Mouse (Mus musculus) stomach, embryonic 15.5 days (tissue): ENCODE results near the gene Plekhg1. TPM values are rescaled to one million over a fixed set of nuclear protein-coding genes. Genes with fewer than 3 reads are reported as not detected.

Source experiments
- ATAC-seq: fragments of 200-750 bp; cut with Nextera tagmentation; 2 replicates; pipeline ENCODE4 v1.8.0; 2017; ENCODE audit warnings: low read depth, moderate number of reproducible peaks, moderate TSS enrichment; ENCODE audit not compliant: insufficient read depth, low FRiP score
- H3K27ac ChIP-seq: fragments of 300-500 bp; sonication (generic); 2 replicates; pipeline ENCODE4 v1.5.1; 2015; ENCODE audit warnings: mild to moderate bottlenecking, inconsistent platforms
- H3K27me3 ChIP-seq: fragments of 300-500 bp; sonication (generic); replicated peaks from 2 replicates; pipeline ENCODE4 v1.6.1; 2015; ENCODE audit warnings: inconsistent platforms
- H3K36me3 ChIP-seq: fragments of 300-500 bp; sonication (generic); 2 replicates; pipeline ENCODE4 v1.6.1; 2015; ENCODE audit warnings: inconsistent platforms
- H3K4me1 ChIP-seq: fragments of 300-500 bp; sonication (generic); 2 replicates; pipeline ENCODE4 v1.6.1; 2015; ENCODE audit warnings: inconsistent platforms
- H3K4me2 ChIP-seq: fragments of 300-500 bp; sonication (generic); 2 replicates; pipeline ENCODE4 v1.6.1; 2015; ENCODE audit warnings: mild to moderate bottlenecking, inconsistent platforms
- H3K4me3 ChIP-seq: fragments of 300-500 bp; sonication (generic); replicated peaks from 2 replicates; pipeline ENCODE4 v1.5.1; 2015; ENCODE audit warnings: inconsistent platforms
- H3K9ac ChIP-seq: fragments of 300-500 bp; sonication (generic); 2 replicates; pipeline ENCODE4 v1.6.1; 2015; ENCODE audit warnings: inconsistent platforms
- H3K9me3 ChIP-seq: fragments of 300-500 bp; sonication (generic); 2 replicates; pipeline ENCODE4 v1.6.1; 2016; ENCODE audit warnings: inconsistent platforms
- WGBS: fragments of 180-500 bp; shearing (Covaris S2); methylation state at CpG from one replicate; pipeline ENCODE4 v1.1.7; 2015; 5-methylcytosine and 5-hydroxymethylcytosine counted together
- polyA plus RNA-seq: library from polyadenylated mRNA; unstranded; fragments of >200 nt; fragmentation: Nextera tagmentation; extraction: Ambion mirVana; gene quantifications from 2 replicates; pipeline ENCODE4 v1.2.1, GENCODE M21; 2015

Plekhg1 gene
- polyA plus RNA-seq, 1 experiment from 2014 or later, result 9.2 TPM

DNA sequence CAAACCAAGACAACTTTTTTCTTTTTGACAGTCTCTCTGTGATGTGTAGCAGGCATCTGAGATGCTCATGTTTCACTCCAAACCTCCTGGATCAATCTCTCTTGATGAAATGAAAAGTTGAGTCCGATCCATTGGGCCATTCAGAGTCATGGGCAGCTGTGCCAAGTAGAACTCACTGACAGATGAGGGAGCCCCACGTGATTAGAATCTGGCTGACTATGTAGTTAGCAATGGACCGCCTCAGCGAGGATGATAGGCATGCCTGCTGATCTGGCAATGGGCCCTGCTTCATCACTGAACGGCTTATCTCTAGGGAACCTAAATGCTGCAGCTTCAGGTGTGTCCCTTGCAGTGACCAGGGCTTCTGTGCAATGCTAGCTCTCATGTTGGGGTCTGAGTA is 3.7 kb downstream of the Plekhg1 start:
- H3K4me3 ChIP-seq, result no peak overlapping the region
- peaks cover 7% of the 10 kb centered on the region; the same call in 1 of the 2 replicates for H3K4me1 ChIP-seq
- no peak overlapping the region for H3K27ac ChIP-seq
- H3K36me3 ChIP-seq, result no peaks in the 10 kb centered on the region
- WGBS, result 78% methylated on average over 5 of the region's 5 CpGs
- ATAC-seq, result no peak
- H3K4me2 ChIP-seq, result no peak overlapping the region
- no peak overlapping the region for H3K9ac ChIP-seq
- no peaks in the 10 kb centered on the region for H3K27me3 ChIP-seq
- H3K9me3 ChIP-seq, result no peaks in the 10 kb centered on the region

- no peak overlapping the region for H3K27ac ChIP-seq
- no peaks in the 10 kb centered on the region for H3K27me3 ChIP-seq
- 0 out of 2 replicates have a peak, but pooled peaks cover 2% of the 10 kb centered on the region for H3K4me1 ChIP-seq
- no peak overlapping the region for H3K4me2 ChIP-seq
- H3K9me3 ChIP-seq, result no peaks in the 10 kb centered on the region
- 39% methylated on average over 3 of the region's 3 CpGs for WGBS
- no peak overlapping the region for H3K9ac ChIP-seq
- no peak for ATAC-seq
- H3K4me3 ChIP-seq, result no peak overlapping the region
- H3K36me3 ChIP-seq, result no peaks in the 10 kb centered on the region
Observed at GRCm38 (mm10) chr10:3746794-3747518, 6.8 kb downstream of the Plekhg1 start.

GRCm38 (mm10) chr10:3749580-3749979 is 9.4 kb downstream of the Plekhg1 start:
- Histone ChIP-seq H3K4me2 (no peak overlapping the region), H3K27ac (no peak overlapping the region), H3K36me3 (no peaks in the 10 kb centered on the region), H3K9me3 (no peaks in the 10 kb centered on the region), H3K4me3 (no peak overlapping the region), H3K27me3 (no peaks in the 10 kb centered on the region), H3K4me1 (0 out of 2 replicates have a peak, but pooled peaks cover 2% of the 10 kb centered on the region), H3K9ac (no peak overlapping the region)
- 76% methylated on average over 1 of the region's 1 CpGs for WGBS
- no peak for ATAC-seq

DNA sequence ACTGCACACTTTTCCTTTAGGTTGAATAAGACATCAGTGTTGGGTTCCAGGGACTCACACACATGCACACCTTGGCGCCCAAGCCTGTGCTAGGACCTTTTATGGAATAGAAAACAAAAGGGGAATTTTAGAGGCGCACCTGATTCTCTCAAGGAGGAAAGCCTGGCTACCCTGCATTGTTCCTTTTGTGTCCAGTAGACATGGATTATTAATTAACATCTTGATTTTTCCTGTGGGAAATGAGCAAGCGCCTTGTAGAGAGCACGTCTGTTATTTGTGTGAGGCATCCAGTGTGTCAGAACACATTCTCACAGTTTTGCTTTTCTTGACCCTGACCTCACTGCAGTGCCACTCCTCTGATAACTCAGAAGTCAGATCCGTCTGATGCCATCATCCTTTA is 21.8 kb downstream of the Plekhg1 start:
- Histone ChIP-seq H3K4me1 (no peaks in the 10 kb centered on the region), H3K27ac (no peak overlapping the region), H3K4me2 (no peak overlapping the region), H3K27me3 (no peaks in the 10 kb centered on the region), H3K9ac (no peak overlapping the region), H3K36me3 (no peaks in the 10 kb centered on the region), H3K4me3 (no peak overlapping the region), H3K9me3 (no peaks in the 10 kb centered on the region)
- WGBS, result 61% methylated on average over 5 of the region's 5 CpGs
- no peak for ATAC-seq

- no peak for ATAC-seq
- Histone ChIP-seq H3K9me3 (no peaks in the 10 kb centered on the region), H3K9ac (no peak overlapping the region), H3K4me2 (no peak overlapping the region), H3K4me3 (no peak overlapping the region), H3K27ac (no peak overlapping the region), H3K4me1 (no peaks in the 10 kb centered on the region), H3K27me3 (no peaks in the 10 kb centered on the region), H3K36me3 (no peaks in the 10 kb centered on the region)
- 65% methylated on average over 3 of the region's 3 CpGs for WGBS
Observed at GRCm38 (mm10) chr10:3763199-3763598, 23.0 kb downstream of the Plekhg1 start.

GRCm38 (mm10) chr10:3769131-3769530 is 29.0 kb downstream of the Plekhg1 start:
- no peak overlapping the region for H3K4me2 ChIP-seq
- 54% methylated on average over 5 of the region's 5 CpGs for WGBS
- no peak; the same call in 1 of the 2 replicates for ATAC-seq

GRCm38 (mm10) chr10:3774330-3774729 is 34.2 kb downstream of the Plekhg1 start:
- H3K4me1 ChIP-seq, result no peaks in the 10 kb centered on the region
- no peaks in the 10 kb centered on the region for H3K27me3 ChIP-seq
- H3K9me3 ChIP-seq, result no peaks in the 10 kb centered on the region
- no peak overlapping the region for H3K4me2 ChIP-seq
- H3K36me3 ChIP-seq, result no peaks in the 10 kb centered on the region
- WGBS, result 65% methylated on average over 2 of the region's 2 CpGs
- no peak overlapping the region for H3K27ac ChIP-seq
- no peak overlapping the region for H3K4me3 ChIP-seq
- ATAC-seq, result no peak
- no peak overlapping the region for H3K9ac ChIP-seq

More at GRCm38 (mm10) chr10:3769131-3769530, 29.0 kb downstream of the Plekhg1 start:
- no peaks in the 10 kb centered on the region for H3K36me3 ChIP-seq
- H3K4me1 ChIP-seq, result no peaks in the 10 kb centered on the region
- no peak overlapping the region for H3K9ac ChIP-seq
- H3K27me3 ChIP-seq, result no peaks in the 10 kb centered on the region
- H3K9me3 ChIP-seq, result no peaks in the 10 kb centered on the region
- H3K27ac ChIP-seq, result 0 out of 2 replicates have a peak overlapping the region, but pooled peaks have one; percentile 21
- H3K4me3 ChIP-seq, result no peak overlapping the region

DNA sequence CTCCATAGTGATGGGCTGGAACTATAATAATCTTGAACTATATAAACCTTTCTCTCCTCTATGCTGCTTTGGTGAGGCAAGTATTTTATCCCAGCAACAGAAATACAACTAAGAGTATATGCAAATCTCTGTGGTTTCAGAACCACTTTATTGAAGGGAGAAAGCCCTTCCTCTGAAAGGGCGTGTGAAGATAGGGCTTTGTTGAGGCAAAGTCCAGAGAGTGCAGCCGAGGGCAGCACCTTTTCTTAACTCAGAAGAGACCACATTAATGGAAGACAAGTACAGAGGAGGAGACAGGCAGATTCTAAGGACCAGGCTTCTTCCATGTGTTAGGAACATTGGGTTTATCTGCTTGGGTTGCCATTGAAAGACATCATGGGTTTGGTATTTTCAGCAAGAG is 36.6 kb downstream of the Plekhg1 start:
- Histone ChIP-seq H3K4me2 (no peak overlapping the region), H3K27ac (no peak overlapping the region), H3K4me3 (no peak overlapping the region), H3K27me3 (no peaks in the 10 kb centered on the region), H3K4me1 (no peaks in the 10 kb centered on the region), H3K36me3 (no peaks in the 10 kb centered on the region), H3K9me3 (no peaks in the 10 kb centered on the region), H3K9ac (no peak overlapping the region)
- no peak for ATAC-seq
- 81% methylated on average over 2 of the region's 2 CpGs for WGBS

GRCm38 (mm10) chr10:3785362-3785761 is 45.2 kb downstream of the Plekhg1 start:
- no peak overlapping the region for H3K9ac ChIP-seq
- no peak overlapping the region for H3K27ac ChIP-seq
- H3K4me2 ChIP-seq, result no peak overlapping the region
- H3K4me1 ChIP-seq, result no peaks in the 10 kb centered on the region
- H3K4me3 ChIP-seq, result no peak overlapping the region
- no peaks in the 10 kb centered on the region for H3K9me3 ChIP-seq
- H3K36me3 ChIP-seq, result no peaks in the 10 kb centered on the region
- ATAC-seq, result no peak
- no peaks in the 10 kb centered on the region for H3K27me3 ChIP-seq
- 76% methylated on average over 4 of the region's 4 CpGs for WGBS

DNA sequence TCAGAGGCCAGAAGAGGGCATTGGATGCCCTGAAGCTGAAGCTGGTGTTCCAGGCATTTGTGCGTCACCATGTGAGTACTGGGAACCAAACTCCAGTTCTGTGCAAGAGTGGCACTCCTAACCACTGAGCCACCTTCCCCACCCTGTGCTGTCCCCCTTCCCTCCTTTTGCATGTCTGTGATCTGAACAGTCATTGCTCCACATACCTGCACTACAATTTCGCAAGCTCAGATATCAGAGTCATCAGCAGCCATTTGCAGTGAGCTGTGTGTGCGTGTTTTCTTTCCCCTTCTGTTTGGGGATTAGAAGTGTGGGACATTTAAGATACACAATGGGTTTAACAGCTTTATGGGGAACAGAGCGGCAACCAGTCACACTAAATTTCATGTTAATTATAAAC is 46.4 kb downstream of the Plekhg1 start:
- WGBS, result 80% methylated on average over 4 of the region's 4 CpGs
- no peak overlapping the region for H3K27ac ChIP-seq
- no peaks in the 10 kb centered on the region for H3K27me3 ChIP-seq
- no peaks in the 10 kb centered on the region for H3K4me1 ChIP-seq
- no peak overlapping the region for H3K4me2 ChIP-seq
- H3K4me3 ChIP-seq, result no peak overlapping the region
- no peak for ATAC-seq
- no peaks in the 10 kb centered on the region for H3K36me3 ChIP-seq
- H3K9me3 ChIP-seq, result no peaks in the 10 kb centered on the region
- no peak overlapping the region for H3K9ac ChIP-seq

- H3K4me2 ChIP-seq, result no peak overlapping the region
- H3K36me3 ChIP-seq, result no peaks in the 10 kb centered on the region
- ATAC-seq, result no peak
- 37% methylated on average over 5 of the region's 5 CpGs for WGBS
- no peak overlapping the region for H3K4me3 ChIP-seq
- no peak overlapping the region for H3K27ac ChIP-seq
- no peak overlapping the region for H3K9ac ChIP-seq
- no peaks in the 10 kb centered on the region for H3K27me3 ChIP-seq
- no peaks in the 10 kb centered on the region for H3K4me1 ChIP-seq
- no peaks in the 10 kb centered on the region for H3K9me3 ChIP-seq
Observed at GRCm38 (mm10) chr10:3787006-3787405, 46.8 kb downstream of the Plekhg1 start.

GRCm38 (mm10) chr10:3793825-3794224 is 53.7 kb downstream of the Plekhg1 start:
- no peak overlapping the region for H3K4me2 ChIP-seq
- no peaks in the 10 kb centered on the region for H3K4me1 ChIP-seq
- no peaks in the 10 kb centered on the region for H3K36me3 ChIP-seq
- H3K27ac ChIP-seq, result no peak overlapping the region
- 42% methylated on average over 3 of the region's 3 CpGs for WGBS
- no peak overlapping the region for H3K9ac ChIP-seq
- ATAC-seq, result no peak
- no peaks in the 10 kb centered on the region for H3K9me3 ChIP-seq
- no peaks in the 10 kb centered on the region for H3K27me3 ChIP-seq
- H3K4me3 ChIP-seq, result no peak overlapping the region

DNA sequence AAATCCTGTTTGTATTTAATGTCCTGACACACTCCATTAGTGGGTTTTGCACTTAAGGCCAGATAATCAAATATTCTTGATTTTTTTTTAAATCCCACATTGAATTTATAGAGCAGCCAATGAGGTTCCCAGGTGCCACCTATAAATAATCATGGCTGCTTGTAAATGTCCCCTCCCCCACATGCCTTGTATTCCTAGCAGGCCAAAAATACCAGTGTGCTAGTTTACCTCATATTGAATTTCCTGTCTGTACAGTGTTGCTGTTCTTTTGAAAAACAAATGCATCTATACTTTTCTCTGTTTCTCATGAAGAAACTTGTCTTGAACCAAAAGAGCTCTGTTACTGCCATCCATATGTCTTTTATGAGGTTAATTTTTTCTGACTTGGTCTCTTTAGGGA is 59.3 kb downstream of the Plekhg1 start:
- Histone ChIP-seq H3K9me3 (no peaks in the 10 kb centered on the region), H3K27me3 (no peaks in the 10 kb centered on the region)
- no peak for ATAC-seq

More for the DNA sequence above, 59.3 kb downstream of the Plekhg1 start:
- no peak overlapping the region for H3K4me2 ChIP-seq
- no peak overlapping the region for H3K9ac ChIP-seq
- 0 out of 2 replicates have a peak, but pooled peaks cover 4% of the 10 kb centered on the region for H3K36me3 ChIP-seq
- H3K27ac ChIP-seq, result no peak overlapping the region
- no peaks in the 10 kb centered on the region for H3K4me1 ChIP-seq
- H3K4me3 ChIP-seq, result no peak overlapping the region
